Mouse (Mus musculus) CH12.LX (cell line): ENCODE results near the gene Nedd8.

Experiments
- CTCF ChIP-seq, 2 experiments: IDR thresholded peaks in 1 of 2; conservative IDR thresholded peaks in 1 of 2; 2 replicates each; pipeline ENCODE4 v1.5.1; 2011 to 2012; ENCODE audit warnings: low read depth in 2 of 2, low read length in 2 of 2, improper control_type of control experiment in 1 of 2, inconsistent platforms in 1 of 2, mild to moderate bottlenecking in 1 of 2, moderate library complexity in 1 of 2
- EP300 ChIP-seq: IDR thresholded peaks from 2 replicates; pipeline ENCODE4 v1.6.1; 2011; ENCODE audit warnings: low read length, improper control_type of control experiment
- JUN ChIP-seq: IDR thresholded peaks from 2 replicates; pipeline ENCODE4 v1.6.1; 2011; ENCODE audit warnings: low read depth, mild to moderate bottlenecking, low read length, improper control_type of control experiment, moderate library complexity; ENCODE audit not compliant: insufficient read depth
- KAT2A ChIP-seq: IDR thresholded peaks from 2 replicates; pipeline ENCODE4 v1.6.1; 2012; ENCODE audit warnings: low read length, improper control_type of control experiment, inconsistent platforms; ENCODE audit not compliant: insufficient replicate concordance
- MAX ChIP-seq: IDR thresholded peaks from 2 replicates; pipeline ENCODE4 v1.6.1; 2011; ENCODE audit warnings: low read length, improper control_type of control experiment
- MAZ ChIP-seq: IDR thresholded peaks from 2 replicates; pipeline ENCODE4 v1.6.1; 2012; ENCODE audit warnings: low read depth, mild to moderate bottlenecking, inconsistent platforms, low read length, improper control_type of control experiment, moderate library complexity
- POLR2A ChIP-seq: IDR thresholded peaks from 2 replicates; pipeline ENCODE4 v1.6.1; 2011; ENCODE audit warnings: low read depth, mild to moderate bottlenecking, improper control_type of control experiment, low read length
- POLR2AphosphoS2 ChIP-seq: IDR thresholded peaks from 2 replicates; pipeline ENCODE4 v1.6.1; 2011; ENCODE audit warnings: low read depth, low read length, improper control_type of control experiment
- RAD21 ChIP-seq: IDR thresholded peaks from 2 replicates; pipeline ENCODE4 v1.6.1; 2011; ENCODE audit warnings: low read depth, mild to moderate bottlenecking, low read length, improper control_type of control experiment, moderate library complexity

DNA sequence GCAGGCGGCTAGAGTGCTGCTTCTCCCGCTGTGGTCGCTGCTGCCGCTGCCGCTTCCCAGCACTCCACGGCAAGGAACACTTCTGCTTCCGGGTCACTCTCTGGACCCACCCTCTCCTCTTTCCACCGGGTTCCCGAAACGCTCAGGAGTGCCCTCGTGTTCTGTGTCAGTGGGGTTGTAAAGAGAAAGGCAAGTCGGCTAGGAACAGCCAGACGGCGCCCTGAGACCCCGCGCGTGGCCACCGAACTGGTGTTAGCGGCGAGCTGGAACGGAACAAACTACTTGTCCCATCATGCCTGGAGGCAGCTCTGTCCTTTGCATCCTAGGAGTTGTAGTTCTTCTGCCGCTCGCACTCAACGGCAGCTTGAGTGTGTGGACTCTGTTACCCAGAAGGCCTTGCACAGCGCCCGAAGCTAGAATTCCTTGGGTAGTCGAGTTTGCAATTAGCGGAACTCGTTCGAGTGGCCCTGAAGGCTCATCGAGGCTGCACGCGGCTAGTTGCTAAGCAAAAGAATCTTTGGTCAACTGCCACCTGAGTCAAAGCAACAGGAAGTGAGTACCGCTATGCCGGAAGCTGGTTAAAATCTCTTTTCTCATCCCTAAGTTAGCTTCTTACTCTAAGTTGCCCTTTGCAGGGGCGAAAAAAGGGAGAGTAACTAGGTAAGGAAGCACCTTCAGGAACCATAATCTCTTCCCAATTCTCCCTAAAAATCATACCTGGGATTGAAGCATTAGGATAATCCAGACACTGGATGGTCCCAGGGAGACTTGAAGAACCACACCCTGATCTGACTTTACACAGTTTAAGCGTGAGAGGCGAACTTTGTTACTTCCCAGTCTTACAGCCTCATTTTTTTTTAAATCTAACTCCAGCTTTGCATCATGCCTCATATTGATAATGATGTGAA lies at the start of gene Nedd8, which contains the start of gene Gmpr2:
- TF ChIP-seq MAX (peak; percentile 92), EP300 (no peak), CTCF (conservative IDR thresholded peaks at IDR 0.05 in 1 of 2, IDR thresholded peaks at IDR 0.05 in 1 of 2; ENCODE audit: low read depth in 2 of 2, low read length in 2 of 2) (no peak), POLR2A (peak; percentile 75), KAT2A (peak; percentile 100), POLR2AphosphoS2 (no peak), JUN (no peak), MAZ (no peak), RAD21 (no peak)
